ENCODE assay signal across 8 mouse cellular contexts in the genomic region with DNA sequence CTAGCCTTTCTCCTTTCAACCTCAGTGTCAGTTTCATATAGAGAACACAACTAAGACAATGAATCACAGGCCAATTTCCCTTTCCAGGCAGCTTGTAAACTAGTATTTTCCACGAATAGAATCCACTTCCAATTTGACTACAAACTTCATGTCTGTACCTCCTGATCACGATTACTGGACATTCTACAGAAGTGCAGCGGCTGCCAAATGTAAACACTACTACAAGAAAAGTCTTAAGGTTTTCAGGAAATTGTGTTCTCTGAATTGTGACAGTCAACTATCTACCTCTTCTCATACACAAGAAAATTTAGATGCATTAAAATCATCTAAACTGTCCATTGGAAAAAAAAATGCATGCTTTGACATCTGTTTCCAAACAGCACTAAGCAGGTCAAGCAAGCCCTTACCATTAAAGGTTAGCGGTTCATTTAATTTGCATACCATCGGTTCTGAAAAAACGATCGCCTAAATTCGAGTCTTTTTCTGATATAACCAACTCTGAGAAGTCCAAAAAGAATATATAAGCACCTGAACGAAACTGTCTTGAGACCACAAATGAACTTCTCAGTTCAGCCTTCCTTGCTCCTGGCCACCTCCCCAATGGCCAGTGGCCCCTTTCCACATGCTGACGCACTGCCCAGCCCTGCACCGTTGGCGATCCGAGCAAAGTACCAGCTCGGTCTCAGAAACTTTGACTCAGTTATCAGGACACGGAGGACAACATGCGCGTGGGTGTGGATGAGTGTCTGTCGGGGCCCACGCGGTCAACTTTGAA. TPM values are rescaled to one million over a fixed set of nuclear protein-coding genes. Genes with fewer than 3 reads are reported as not detected.
A peak's percentile ranks its signal among the peaks of the same experiment; 100 is the strongest.
DNase-seq lines count a peak whose midpoint lies in the region; ATAC-seq and TF ChIP-seq lines count a peak whose summit lies in the region.

No protein-coding gene starts in this region.

- peak overlapping the region; percentile 74 for H3K4me3 ChIP-seq in kidney, adult 2 months (ENCODE audit: insufficient read depth, low read depth, low read length)
- H3K4me3 ChIP-seq in erythroblast, embryonic 14.5 days (replicated peaks) = peak overlapping the region; percentile 89
- peak overlapping the region; percentile 91 for H3K4me3 ChIP-seq in hindbrain, embryonic 12.5 days
- peak overlapping the region; percentile 92 for H3K4me3 ChIP-seq in stomach, embryonic 16.5 days (replicated peaks; ENCODE audit: low read length)

- H3K27me3 ChIP-seq in kidney, adult 2 months (replicated peaks; ENCODE audit: control insufficient read depth, insufficient read depth, low read length) = no peaks in the 10 kb centered on the region
- no peaks in the 10 kb centered on the region for H3K27me3 ChIP-seq in erythroblast, embryonic 14.5 days (ENCODE audit: control insufficient read depth)
- no peaks in the 10 kb centered on the region for H3K27me3 ChIP-seq in hindbrain, embryonic 12.5 days
- no peaks in the 10 kb centered on the region for H3K27me3 ChIP-seq in stomach, embryonic 16.5 days (ENCODE audit: control insufficient read depth, insufficient read depth, low read length)

- WGBS in kidney, adult 2 months = 7% methylated on average over 20 of the region's 20 CpGs
- WGBS in hindbrain, embryonic 12.5 days = 11% methylated on average over 20 of the region's 20 CpGs
- 4% methylated on average over 20 of the region's 20 CpGs for WGBS in stomach, embryonic 16.5 days

- no peak for DNase-seq in kidney, adult 2 months
- DNase-seq in kidney, adult 8-10 months = no peak
- DNase-seq in CD8-positive naive resting alpha-beta T cell, adult 2 months (ENCODE audit: low read depth in 2 of 2, low spot score in 2 of 2) = peak; percentile 7 to 15
- DNase-seq in thymus, postnatal 14 days = no peak

- H3K27ac ChIP-seq in kidney, adult 2 months (ENCODE audit: insufficient read depth, low read depth, low read length) = peak overlapping the region; percentile 62
- H3K27ac ChIP-seq in hindbrain, embryonic 12.5 days = no peak overlapping the region
- no peak overlapping the region for H3K27ac ChIP-seq in stomach, embryonic 16.5 days (ENCODE audit: low read length)

- TF ChIP-seq POLR2A in kidney, adult 2 months (IDR thresholded peaks at IDR 0.05; ENCODE audit: low read depth, low read length) = no peak

- no peaks in the 10 kb centered on the region for H3K36me3 ChIP-seq in kidney, adult 2 months (ENCODE audit: control insufficient read depth, insufficient read depth, low read length)
- H3K36me3 ChIP-seq in erythroblast, embryonic 14.5 days (ENCODE audit: control insufficient read depth) = peaks cover 2% of the 10 kb centered on the region; the same call in 1 of the 2 replicates
- no peaks in the 10 kb centered on the region for H3K36me3 ChIP-seq in hindbrain, embryonic 12.5 days
- no peaks in the 10 kb centered on the region for H3K36me3 ChIP-seq in stomach, embryonic 16.5 days (ENCODE audit: control insufficient read depth, insufficient read depth, low read length)

- peaks cover 6% of the 10 kb centered on the region for H3K4me1 ChIP-seq in kidney, adult 2 months (ENCODE audit: control insufficient read depth, insufficient read depth, low read length)
- H3K4me1 ChIP-seq in erythroblast, embryonic 14.5 days (ENCODE audit: control insufficient read depth) = peaks cover 83% of the 10 kb centered on the region
- H3K4me1 ChIP-seq in hindbrain, embryonic 12.5 days = peaks cover 8% of the 10 kb centered on the region; the same call in 1 of the 2 replicates
- H3K4me1 ChIP-seq in stomach, embryonic 16.5 days (ENCODE audit: control insufficient read depth, insufficient read depth, low read length) = 0 out of 2 replicates have a peak, but pooled peaks cover 3% of the 10 kb centered on the region

- H3K4me2 ChIP-seq in hindbrain, embryonic 12.5 days (replicated peaks) = peak overlapping the region; percentile 96
- H3K4me2 ChIP-seq in stomach, embryonic 16.5 days (ENCODE audit: low read depth, low read length) = peak overlapping the region; percentile 80

- peak overlapping the region; percentile 91 for H3K9ac ChIP-seq in hindbrain, embryonic 12.5 days
- H3K9ac ChIP-seq in stomach, embryonic 16.5 days (ENCODE audit: low read length) = peak overlapping the region; percentile 93

- TF ChIP-seq CTCF in kidney, adult 2 months (conservative IDR thresholded peaks at IDR 0.05; ENCODE audit: insufficient read depth, insufficient read length, low read depth, low read length) = no peak

- no peaks in the 10 kb centered on the region for H3K9me3 ChIP-seq in erythroblast, embryonic 14.5 days (ENCODE audit: control insufficient read depth, low read length)
- no peaks in the 10 kb centered on the region for H3K9me3 ChIP-seq in hindbrain, embryonic 12.5 days (replicated peaks)
- H3K9me3 ChIP-seq in stomach, embryonic 16.5 days (replicated peaks; ENCODE audit: control insufficient read depth, low read length) = peaks cover 3% of the 10 kb centered on the region; the same call in 1 of the 2 replicates

- peak; percentile 24; the same call in 1 of the 2 replicates for ATAC-seq in hindbrain, embryonic 12.5 days (ENCODE audit: low FRiP score)
- peak; percentile 34 for ATAC-seq in megakaryocyte, adult 5-6 weeks (ENCODE audit: poor library complexity, severe bottlenecking)
- peak; percentile 5; the same call in 1 of the 2 replicates for ATAC-seq in stomach, embryonic 16.5 days (ENCODE audit: insufficient read depth, low FRiP score)

RNA-seq across cellular contexts. Expression of gene Rabgap1l, which starts 1.4 kb away (rescaled TPM):
- 8.8 and 12.9 TPM in 2 replicates for polyA plus RNA-seq in kidney, adult 2 months (2012; rRNA removed)
- 0.95 and 1.0 TPM in 2 replicates for polyA plus RNA-seq in erythroblast, embryonic 14.5 days (2012)
- 20.5 and 21.3 TPM in 2 replicates for polyA plus RNA-seq in hindbrain, embryonic 12.5 days (2016; fragmentation: Nextera tagmentation; extraction: Ambion mirVana)
- 60.8 and 78.6 TPM in 2 replicates for total RNA-seq in megakaryocyte, adult 5-6 weeks (2015)
- 96.4 and 99.5 TPM in 2 replicates for total RNA-seq in megakaryocyte, adult 5-6 weeks (2017)
- 27.0 and 31.9 TPM in 2 replicates for polyA plus RNA-seq in stomach, embryonic 16.5 days (2015; fragmentation: Nextera tagmentation; extraction: Ambion mirVana)

Comparison
In these comparisons a context has a peak if more than half of its experiments do, and no peak if none do; other contexts are left out.
1. DNase-seq: peak in CD8-positive naive resting alpha-beta T cell, adult 2 months (2 of 2); none in kidney, adult 2 months (single experiment), kidney, adult 8-10 months (0 of 2) and thymus, postnatal 14 days (single experiment).
2. Peak in every context shown above with its lines, with median percentiles within 50 percentile points of each other: H3K4me3 ChIP-seq and ATAC-seq.